Mouse (Mus musculus): ENCODE measurements around the gene Rap1gds1. TPM values are rescaled to one million over a fixed set of nuclear protein-coding genes. Genes with fewer than 3 reads are reported as not detected.
A peak's percentile ranks its signal among the peaks of the same experiment; 100 is the strongest.

The Rap1gds1 gene
- polyA plus RNA-seq, 1 experiment = 25.5 TPM

- 85% methylated on average over 6 of the region's 6 CpGs for WGBS
- no peak for TF ChIP-seq POLR2A (IDR thresholded peaks at IDR 0.05; ENCODE audit: control insufficient read depth, extremely low read depth, insufficient read depth, low read length, poor library complexity)
- TF ChIP-seq CTCF (IDR thresholded peaks at IDR 0.05; ENCODE audit: borderline replicate concordance, control insufficient read depth, extremely low read depth, insufficient read depth, low read length, poor library complexity) = no peak
- DNase-seq = no peak
These were observed 4.8 kb upstream of the Rap1gds1 start for GRCm38 (mm10) chr3:139079831-139080230.

GRCm38 (mm10) chr3:139078010-139078409 lies 3.0 kb upstream of the Rap1gds1 start:
- Histone ChIP-seq H3K4me1 (replicated peaks; ENCODE audit: control insufficient read depth, insufficient read depth, low read length) (peaks cover 2% of the 10 kb centered on the region; the same call in 1 of the 2 replicates), H3K27ac (ENCODE audit: control insufficient read depth, insufficient read depth, low read length) (no peak overlapping the region), H3K36me3 (ENCODE audit: control insufficient read depth, insufficient read depth, low read length) (no peaks in the 10 kb centered on the region), H3K4me3 (ENCODE audit: control insufficient read depth, insufficient read depth, low read length) (no peak overlapping the region), H3K27me3 (ENCODE audit: control insufficient read depth, insufficient read depth, low read length) (no peaks in the 10 kb centered on the region)
- TF ChIP-seq POLR2A (IDR thresholded peaks at IDR 0.05; ENCODE audit: control insufficient read depth, extremely low read depth, insufficient read depth, low read length, poor library complexity) (no peak), CTCF (IDR thresholded peaks at IDR 0.05; ENCODE audit: borderline replicate concordance, control insufficient read depth, extremely low read depth, insufficient read depth, low read length, poor library complexity) (no peak)
- 95% methylated on average over 3 of the region's 3 CpGs for WGBS
- no peak for DNase-seq

More at GRCm38 (mm10) chr3:139079831-139080230, 4.8 kb upstream of the Rap1gds1 start:
- Histone ChIP-seq H3K36me3 (ENCODE audit: control insufficient read depth, insufficient read depth, low read length) (no peaks in the 10 kb centered on the region), H3K27me3 (ENCODE audit: control insufficient read depth, insufficient read depth, low read length) (no peaks in the 10 kb centered on the region), H3K4me3 (ENCODE audit: control insufficient read depth, insufficient read depth, low read length) (no peak overlapping the region), H3K27ac (ENCODE audit: control insufficient read depth, insufficient read depth, low read length) (no peak overlapping the region), H3K4me1 (replicated peaks; ENCODE audit: control insufficient read depth, insufficient read depth, low read length) (peaks cover 2% of the 10 kb centered on the region; the same call in 1 of the 2 replicates)

- TF ChIP-seq CTCF (IDR thresholded peaks at IDR 0.05; ENCODE audit: borderline replicate concordance, control insufficient read depth, extremely low read depth, insufficient read depth, low read length, poor library complexity) (no peak), POLR2A (IDR thresholded peaks at IDR 0.05; ENCODE audit: control insufficient read depth, extremely low read depth, insufficient read depth, low read length, poor library complexity) (no peak)
- no peaks in the 10 kb centered on the region for H3K27me3 ChIP-seq (ENCODE audit: control insufficient read depth, insufficient read depth, low read length)
- no peaks in the 10 kb centered on the region for H3K36me3 ChIP-seq (ENCODE audit: control insufficient read depth, insufficient read depth, low read length)
- DNase-seq = no peak
- peaks cover 2% of the 10 kb centered on the region; the same call in 1 of the 2 replicates for H3K4me1 ChIP-seq (replicated peaks; ENCODE audit: control insufficient read depth, insufficient read depth, low read length)
- H3K4me3 ChIP-seq (ENCODE audit: control insufficient read depth, insufficient read depth, low read length) = peak overlapping the region; percentile 56
- WGBS = 11% methylated on average over 7 of the region's 7 CpGs
- no peak overlapping the region for H3K27ac ChIP-seq (ENCODE audit: control insufficient read depth, insufficient read depth, low read length)
These were observed 1.1 kb upstream of the Rap1gds1 start for GRCm38 (mm10) chr3:139076059-139076455.

DNA sequence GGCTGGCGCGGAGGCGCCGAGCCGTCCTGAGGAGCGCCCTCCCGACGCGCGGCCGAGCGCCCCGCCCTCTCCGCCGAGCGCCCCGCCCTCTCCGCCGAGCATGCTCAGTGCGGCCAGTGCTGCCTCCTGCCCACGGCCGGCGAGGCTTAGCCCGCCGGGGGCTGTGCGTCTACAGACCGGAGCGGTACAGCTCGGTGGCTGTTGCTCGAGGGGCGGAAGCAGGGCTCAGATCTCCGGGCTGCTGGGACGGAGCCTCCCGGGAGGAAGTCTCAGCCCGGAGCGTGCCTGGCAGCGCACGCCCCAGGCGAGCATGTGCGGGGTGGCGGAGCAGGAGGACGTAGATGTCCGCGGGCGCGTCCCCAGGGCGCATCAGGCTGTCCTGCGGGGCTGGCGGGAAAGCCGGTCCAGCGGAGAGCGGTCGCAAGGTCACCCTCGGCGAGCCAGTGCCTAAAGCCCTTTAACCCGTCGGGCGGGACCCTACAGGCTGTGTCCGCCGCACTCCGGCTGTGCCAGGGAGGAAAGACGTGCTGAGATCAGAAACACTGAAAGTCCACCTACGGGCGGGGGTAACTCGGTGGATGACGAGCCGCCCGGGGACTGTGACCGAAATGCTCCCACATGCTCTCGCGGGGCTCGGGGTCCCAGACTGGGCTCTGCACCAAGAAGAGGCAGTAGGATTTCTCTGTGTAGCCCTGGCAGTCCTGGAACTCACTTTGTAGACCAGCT lies 495 bp upstream of the Rap1gds1 start:
- DNase-seq = peak; percentile 92
- WGBS = under 1% methylated on average over 68 of the region's 72 CpGs
- TF ChIP-seq POLR2A (IDR thresholded peaks at IDR 0.05; ENCODE audit: control insufficient read depth, extremely low read depth, insufficient read depth, low read length, poor library complexity) (peak; percentile 63; the same call in 1 of the 2 replicates), CTCF (IDR thresholded peaks at IDR 0.05; ENCODE audit: borderline replicate concordance, control insufficient read depth, extremely low read depth, insufficient read depth, low read length, poor library complexity) (no peak)

GRCm38 (mm10) chr3:139073801-139074483 lies 1.1 kb downstream of the Rap1gds1 start:
- peak overlapping the region; percentile 95 for H3K4me3 ChIP-seq (ENCODE audit: control insufficient read depth, insufficient read depth, low read length)
- H3K27ac ChIP-seq (ENCODE audit: control insufficient read depth, insufficient read depth, low read length) = no peak overlapping the region
- peaks cover 5% of the 10 kb centered on the region; the same call in 1 of the 2 replicates for H3K4me1 ChIP-seq (replicated peaks; ENCODE audit: control insufficient read depth, insufficient read depth, low read length)
- H3K27me3 ChIP-seq (ENCODE audit: control insufficient read depth, insufficient read depth, low read length) = no peaks in the 10 kb centered on the region
- H3K36me3 ChIP-seq (ENCODE audit: control insufficient read depth, insufficient read depth, low read length) = no peaks in the 10 kb centered on the region
- no peak for TF ChIP-seq CTCF (IDR thresholded peaks at IDR 0.05; ENCODE audit: borderline replicate concordance, control insufficient read depth, extremely low read depth, insufficient read depth, low read length, poor library complexity)
- no peak for TF ChIP-seq POLR2A (IDR thresholded peaks at IDR 0.05; ENCODE audit: control insufficient read depth, extremely low read depth, insufficient read depth, low read length, poor library complexity)
- DNase-seq = no peak
- WGBS = 6% methylated on average over 12 of the region's 12 CpGs

More for the DNA sequence above, 495 bp upstream of the Rap1gds1 start:
- peaks cover 2% of the 10 kb centered on the region; the same call in 1 of the 2 replicates for H3K4me1 ChIP-seq (replicated peaks; ENCODE audit: control insufficient read depth, insufficient read depth, low read length)
- no peaks in the 10 kb centered on the region for H3K36me3 ChIP-seq (ENCODE audit: control insufficient read depth, insufficient read depth, low read length)
- H3K27ac ChIP-seq (ENCODE audit: control insufficient read depth, insufficient read depth, low read length) = peak overlapping the region; percentile 26; the same call in 1 of the 2 replicates
- no peaks in the 10 kb centered on the region for H3K27me3 ChIP-seq (ENCODE audit: control insufficient read depth, insufficient read depth, low read length)
- peak overlapping the region; percentile 56 for H3K4me3 ChIP-seq (ENCODE audit: control insufficient read depth, insufficient read depth, low read length)

DNA sequence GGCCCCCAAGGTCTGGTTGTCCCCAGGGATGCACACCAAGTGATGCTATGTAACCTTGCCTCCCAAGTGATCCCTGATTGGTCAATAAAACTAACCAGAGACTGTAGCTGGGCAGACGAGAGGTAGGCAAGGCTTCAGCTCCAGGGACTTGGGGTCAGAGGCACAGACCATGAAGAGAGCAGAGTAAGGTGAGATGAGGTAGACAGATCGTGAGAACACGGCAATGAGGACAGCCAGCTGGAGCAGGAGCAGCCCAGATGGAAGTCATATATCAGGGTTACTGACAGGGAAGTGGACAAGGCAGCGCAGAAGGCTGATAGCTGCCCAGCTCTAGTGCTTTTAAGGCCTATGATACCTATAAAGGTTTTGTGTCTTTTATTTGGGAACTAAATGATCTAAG lies 5.5 kb downstream of the Rap1gds1 start:
- no peak for DNase-seq
- 0 out of 2 replicates have a peak, but pooled peaks cover 3% of the 10 kb centered on the region for H3K4me1 ChIP-seq (replicated peaks; ENCODE audit: control insufficient read depth, insufficient read depth, low read length)
- H3K27me3 ChIP-seq (ENCODE audit: control insufficient read depth, insufficient read depth, low read length) = no peaks in the 10 kb centered on the region
- H3K4me3 ChIP-seq (ENCODE audit: control insufficient read depth, insufficient read depth, low read length) = no peak overlapping the region
- TF ChIP-seq POLR2A (IDR thresholded peaks at IDR 0.05; ENCODE audit: control insufficient read depth, extremely low read depth, insufficient read depth, low read length, poor library complexity) (no peak), CTCF (IDR thresholded peaks at IDR 0.05; ENCODE audit: borderline replicate concordance, control insufficient read depth, extremely low read depth, insufficient read depth, low read length, poor library complexity) (no peak)
- no peak overlapping the region for H3K27ac ChIP-seq (ENCODE audit: control insufficient read depth, insufficient read depth, low read length)
- 91% methylated on average over 4 of the region's 4 CpGs for WGBS
- H3K36me3 ChIP-seq (ENCODE audit: control insufficient read depth, insufficient read depth, low read length) = no peaks in the 10 kb centered on the region
